Mouse (Mus musculus) heart, postnatal 0 days (tissue): Measurements from ENCODE around the gene Pin1.

Source experiments
- CTCF ChIP-seq: IDR thresholded peaks from 2 replicates; pipeline ENCODE4 v1.5.1; 2016; ENCODE audit warnings: antibody characterized with exemption, control low read depth, low read depth
- EP300 ChIP-seq: IDR thresholded peaks from 2 replicates; pipeline ENCODE4 v1.6.1; 2016; ENCODE audit warnings: antibody characterized with exemption, low read depth

GRCm38 (mm10) chr9:20705981-20706380, 54.1 kb downstream of the Pin1 start:
- TF ChIP-seq CTCF (no peak), EP300 (no peak)
